In the genomic region with DNA sequence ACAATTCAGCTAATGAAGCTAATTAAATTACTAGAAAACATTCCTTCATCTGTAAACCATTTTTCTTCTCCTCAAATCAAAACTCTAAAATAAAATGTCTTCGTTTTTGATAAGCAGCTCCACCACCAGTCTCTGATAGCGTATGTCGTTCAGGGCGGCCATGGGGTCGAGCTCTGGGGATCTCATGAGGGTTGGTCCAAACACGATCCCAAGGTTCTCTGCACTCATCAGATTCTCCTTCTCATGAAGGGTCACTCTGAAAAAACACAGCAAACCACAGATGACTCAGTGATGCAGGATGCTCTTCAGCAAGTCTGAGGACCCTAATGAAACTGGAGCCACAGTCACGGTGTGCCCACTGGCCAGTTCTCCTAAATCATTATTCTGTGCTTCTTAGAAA, we compare ENCODE assay signal across 27 mouse cellular contexts. TPM values are rescaled to one million over a fixed set of nuclear protein-coding genes. Genes with fewer than 3 reads are reported as not detected.
"Had no signal": no experiment of that assay in that cellular context is flagged by ENCODE, and none has a peak within 500 bp of the region (broad histone marks: within the 10 kb centered on the region; RNA-seq: fewer than 3 reads in every experiment).

No protein-coding gene starts in this region.

- DNase-seq: kidney, adult 11 months; kidney, adult 9 months; kidney, postnatal 10 days; kidney, postnatal 4 days; layer of hippocampus, postnatal 36 days; liver; lung, adult 18-20 months; lung, postnatal 10 days; lung, postnatal 36 days; retina, postnatal 1 day; right cerebral cortex, postnatal 25 days; spleen, adult 18-20 months; thymus, postnatal 25 days had no signal

- H3K4me2 ChIP-seq: intestine, embryonic 15.5 days; limb, embryonic 13.5 days; liver, embryonic 12.5 days; liver, embryonic 15.5 days; lung, embryonic 15.5 days; midbrain, embryonic 13.5 days; neural tube, embryonic 13.5 days had no signal

- ATAC-seq: intestine, embryonic 15.5 days; liver, embryonic 12.5 days; midbrain, embryonic 13.5 days; midbrain, embryonic 16.5 days had no signal

- H3K9ac ChIP-seq: intestine, embryonic 15.5 days; limb, embryonic 13.5 days; liver, embryonic 12.5 days; liver, embryonic 15.5 days; lung, embryonic 15.5 days; midbrain, embryonic 13.5 days; neural tube, embryonic 13.5 days had no signal

- H3K4me3 ChIP-seq: intestine, embryonic 15.5 days; limb, embryonic 10.5 days; limb, embryonic 13.5 days; liver, embryonic 12.5 days; liver, embryonic 15.5 days; lung, embryonic 15.5 days; midbrain, embryonic 10.5 days; midbrain, embryonic 13.5 days; myocyte; neural tube, embryonic 13.5 days had no signal

- H3K4me1 ChIP-seq: intestine, embryonic 15.5 days; liver, embryonic 15.5 days; midbrain, embryonic 10.5 days; midbrain, embryonic 13.5 days; neural tube, embryonic 13.5 days had no signal

- H3K36me3 ChIP-seq: liver, embryonic 12.5 days; liver, embryonic 15.5 days had no signal

- H3K27me3 ChIP-seq: intestine, embryonic 15.5 days; limb, embryonic 13.5 days; liver, embryonic 12.5 days; liver, embryonic 15.5 days; lung, embryonic 15.5 days; midbrain, embryonic 13.5 days; neural tube, embryonic 13.5 days had no signal

- H3K9me3 ChIP-seq: intestine, embryonic 15.5 days; limb, embryonic 10.5 days; limb, embryonic 13.5 days; liver, embryonic 12.5 days; liver, embryonic 15.5 days; lung, embryonic 15.5 days; megakaryocyte, embryonic 14.5 days; midbrain, embryonic 10.5 days; midbrain, embryonic 13.5 days; neural tube, embryonic 13.5 days had no signal

- H3K27ac ChIP-seq: intestine, embryonic 15.5 days; limb, embryonic 10.5 days; limb, embryonic 13.5 days; liver, embryonic 12.5 days; liver, embryonic 15.5 days; lung, embryonic 15.5 days; midbrain, embryonic 10.5 days; midbrain, embryonic 13.5 days; neural tube, embryonic 13.5 days had no signal

RNA-seq across cellular contexts. Expression of gene Chrna1, which starts 32.8 kb away (rescaled TPM):
- total RNA-seq: monocyte, adult 5-6 weeks; neutrophil, adult 5-6 weeks had no signal
